Mouse (Mus musculus): ENCODE data around the gene Ebi3. TPM values are rescaled to one million over a fixed set of nuclear protein-coding genes. Genes with fewer than 3 reads are reported as not detected.

The Ebi3 gene
- total RNA-seq, 2 experiments from 2014 or later = 0.61 to 0.71 TPM

DNA sequence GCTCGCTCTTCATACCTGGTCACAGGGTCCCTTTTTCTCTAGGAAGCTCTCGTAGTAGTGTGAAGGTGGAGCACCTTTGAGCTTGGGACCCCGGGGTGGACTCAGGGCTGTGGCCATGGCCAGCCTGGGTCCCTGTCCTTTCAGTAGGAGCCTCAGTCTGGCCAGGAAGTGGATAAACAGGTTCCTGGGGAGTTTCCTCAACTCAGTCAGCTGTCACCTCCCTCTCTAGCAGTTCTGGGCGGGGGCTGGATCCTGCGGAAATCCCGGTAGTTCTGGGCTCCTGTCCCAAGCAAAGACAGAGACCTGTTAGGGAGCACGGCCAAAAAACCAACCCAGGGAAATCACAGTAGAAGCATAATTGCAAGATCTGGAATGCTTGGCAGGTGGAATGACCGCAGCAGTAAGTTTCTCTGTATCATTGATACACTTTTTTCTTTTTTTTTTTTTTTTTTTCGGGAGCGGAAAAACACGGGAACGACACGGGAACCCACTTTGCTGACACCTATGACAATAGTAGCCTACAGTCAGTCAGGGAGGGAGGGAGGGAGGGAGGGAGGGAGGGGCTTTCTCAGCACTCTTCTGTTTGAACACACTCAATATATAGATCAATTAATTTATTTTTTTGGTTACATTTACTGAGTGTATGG lies 53.1 kb downstream of the Ebi3 start, which contains the start of the genes Stap2 and Mpnd:
Stap2 (minus strand) TSS at position 170 of the 647 bp plus-strand sequence.
Mpnd (plus strand) TSS at position 297 of the 647 bp plus-strand sequence.
- DNase-seq = peak; percentile 61

Other genes starting within 250 kb of the Ebi3 start
- 1 to 10 TPM; 4.4 to 4.8 TPM for gene Pot1b, start 240.0 kb upstream of the Ebi3 start, total RNA-seq (2021)
- under 1 TPM; 0.32 to 0.41 TPM for gene Adgre4, start 202.7 kb upstream of the Ebi3 start, total RNA-seq (2021)
- 1 to 10 TPM; 5.8 TPM for gene Zfp119a, start 73.7 kb upstream of the Ebi3 start, total RNA-seq (2021)
- gene Zfp959, start 60.5 kb upstream of the Ebi3 start, total RNA-seq (2021) = 1 to 10 TPM; 5.1 to 5.6 TPM
- gene Zfp119b, start 3.1 kb upstream of the Ebi3 start, total RNA-seq (2021) = 1 to 10 TPM; 3.3 to 4.0 TPM
- 10 to 100 TPM; 14.8 to 14.9 TPM for gene Yju2, start 6.5 kb downstream of the Ebi3 start, total RNA-seq (2021)
- 1 to 10 TPM; 3.7 to 4.6 TPM for gene Shd, start 17.8 kb downstream of the Ebi3 start, total RNA-seq (2021)
- 1 to 10 TPM in 1 of 2 experiments, under 1 TPM in 1; 0.34 to 1.5 TPM for gene Fsd1, start 33.9 kb downstream of the Ebi3 start, total RNA-seq (2021)
- gene Stap2, start 52.9 kb downstream of the Ebi3 start, total RNA-seq (2021) = 10 to 100 TPM; 13.3 to 15.2 TPM
- 10 to 100 TPM; 42.7 to 44.7 TPM for gene Mpnd, start 53.1 kb downstream of the Ebi3 start, total RNA-seq (2021)
- gene Sh3gl1, start 84.0 kb downstream of the Ebi3 start, total RNA-seq (2021) = 10 to 100 TPM; 37.8 to 38.5 TPM
- gene Chaf1a, start 87.8 kb downstream of the Ebi3 start, total RNA-seq (2021) = 10 to 100 TPM; 13.3 to 14.8 TPM
- 10 to 100 TPM; 50.8 to 57.5 TPM for gene Ubxn6, start 122.4 kb downstream of the Ebi3 start, total RNA-seq (2021)
- gene Hdgfl2, start 127.0 kb downstream of the Ebi3 start, total RNA-seq (2021) = 10 to 100 TPM; 52.8 to 55.9 TPM
- 10 to 100 TPM; 71.5 to 79.8 TPM for gene Plin4, start 157.2 kb downstream of the Ebi3 start, total RNA-seq (2021)
- 10 to 100 TPM; 61.6 to 67.6 TPM for gene Plin5, start 165.0 kb downstream of the Ebi3 start, total RNA-seq (2021)
- 1 to 10 TPM; 5.2 TPM for gene Lrg1, start 169.4 kb downstream of the Ebi3 start, total RNA-seq (2021)
- gene Sema6b, start 187.7 kb downstream of the Ebi3 start, total RNA-seq (2021) = 1 to 10 TPM; 6.3 to 7.2 TPM
- gene Tnfaip8l1, start 209.8 kb downstream of the Ebi3 start, total RNA-seq (2021) = 1 to 10 TPM; 5.9 to 6.0 TPM
- gene Mydgf, start 231.3 kb downstream of the Ebi3 start, total RNA-seq (2021) = 10 to 100 TPM; 43.4 to 48.8 TPM

Measured in heart, postnatal 4 days (tissue).